Comparison of ENCODE assay signal across 48 mouse cellular contexts in the genomic region with DNA sequence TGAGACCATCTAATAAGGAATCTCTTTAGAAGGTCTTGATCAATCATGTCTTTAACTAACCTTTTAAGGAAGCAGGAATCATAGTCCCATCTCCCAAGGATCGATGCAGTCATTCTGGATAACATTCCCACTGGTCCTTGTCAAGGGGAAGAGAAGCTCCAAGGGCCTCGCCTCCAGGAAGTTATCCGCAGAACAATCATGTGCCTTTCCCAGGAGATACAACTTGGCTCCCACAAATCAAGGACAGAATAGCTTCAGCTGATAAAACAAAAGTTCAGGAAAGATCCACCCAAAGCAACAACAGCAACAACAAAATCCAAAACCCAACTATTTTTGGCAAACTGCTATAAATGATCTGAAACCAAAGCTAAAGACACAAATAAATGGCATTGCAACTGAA. TPM values are rescaled to one million over a fixed set of nuclear protein-coding genes. Genes with fewer than 3 reads are reported as not detected.
"Had no signal": no experiment of that assay in that cellular context is flagged by ENCODE, and none has a peak within 500 bp of the region (broad histone marks: within the 10 kb centered on the region; RNA-seq: fewer than 3 reads in every experiment).

No protein-coding gene starts in this region.

- DNase-seq: heart, postnatal 10 days; heart, postnatal 14 days; heart, postnatal 36 days; heart, postnatal 4 days; kidney, adult 18-20 months; kidney, adult 8-10 months; kidney, adult 9 months; kidney, postnatal 10 days; kidney, postnatal 14 days; kidney, postnatal 25 days; kidney, postnatal 4 days; layer of hippocampus, adult 9-11 months; layer of hippocampus, postnatal 36 days had no signal

- H3K9me3 ChIP-seq: heart, embryonic 13.5 days; heart, embryonic 15.5 days; hindbrain, embryonic 10.5 days; hindbrain, embryonic 12.5 days; hindbrain, embryonic 13.5 days; hindbrain, embryonic 15.5 days; intestine, embryonic 15.5 days; kidney, embryonic 15.5 days had no signal

- H3K4me2 ChIP-seq: heart, embryonic 11.5 days; heart, embryonic 13.5 days; heart, embryonic 15.5 days; hindbrain, embryonic 12.5 days; hindbrain, embryonic 13.5 days; hindbrain, embryonic 14.5 days; hindbrain, embryonic 15.5 days; intestine, embryonic 15.5 days; kidney, embryonic 15.5 days had no signal

- H3K27ac ChIP-seq: heart, embryonic 13.5 days; heart, embryonic 15.5 days; hindbrain, embryonic 10.5 days; hindbrain, embryonic 12.5 days; hindbrain, embryonic 13.5 days; hindbrain, embryonic 14.5 days; hindbrain, embryonic 15.5 days; hindbrain, postnatal 0 days; intestine, embryonic 15.5 days; kidney, embryonic 15.5 days; kidney, postnatal 0 days; layer of hippocampus, adult 2 months; left cerebral cortex, adult 2 months had no signal

- H3K27me3 ChIP-seq: heart, embryonic 13.5 days; heart, embryonic 15.5 days; hindbrain, embryonic 12.5 days; hindbrain, embryonic 13.5 days; hindbrain, embryonic 15.5 days; intestine, embryonic 15.5 days; kidney, embryonic 15.5 days had no signal

- H3K36me3 ChIP-seq: heart, embryonic 13.5 days; heart, embryonic 15.5 days; hindbrain, embryonic 10.5 days; hindbrain, embryonic 12.5 days; hindbrain, embryonic 13.5 days; hindbrain, embryonic 15.5 days; intestine, embryonic 15.5 days; kidney, embryonic 15.5 days had no signal

- ATAC-seq: hindbrain, embryonic 16.5 days; hindbrain, postnatal 0 days; inflammation-experienced regulatory T-cells, adult 6 months; intestine, embryonic 15.5 days; intestine, embryonic 16.5 days; intestine, postnatal 0 days had no signal

- H3K4me3 ChIP-seq: heart, embryonic 13.5 days; heart, embryonic 15.5 days; hindbrain, embryonic 10.5 days; hindbrain, embryonic 12.5 days; hindbrain, embryonic 13.5 days; hindbrain, embryonic 15.5 days; intestine, embryonic 15.5 days; kidney, embryonic 15.5 days; layer of hippocampus, adult 2 months; left cerebral cortex, adult 2 months had no signal

- H3K4me1 ChIP-seq: heart, embryonic 13.5 days; heart, embryonic 15.5 days; hindbrain, embryonic 10.5 days; hindbrain, embryonic 12.5 days; hindbrain, embryonic 13.5 days; hindbrain, embryonic 15.5 days; intestine, embryonic 15.5 days; kidney, embryonic 15.5 days had no signal

- H3K9ac ChIP-seq: heart, embryonic 13.5 days; heart, embryonic 15.5 days; hindbrain, embryonic 12.5 days; hindbrain, embryonic 13.5 days; hindbrain, embryonic 14.5 days; hindbrain, embryonic 15.5 days; intestine, embryonic 15.5 days; kidney, embryonic 15.5 days had no signal

RNA-seq across cellular contexts. Expression of a gene that starts 5.0 kb away (rescaled TPM):
- total RNA-seq: hematopoietic stem cell, adult 5-6 weeks; hindbrain, postnatal 0 days; layer of hippocampus, adult 18-20 months; layer of hippocampus, adult 2 months; layer of hippocampus, adult 8-10 months; layer of hippocampus, postnatal 10 days; layer of hippocampus, postnatal 14 days; layer of hippocampus, postnatal 25 days; layer of hippocampus, postnatal 36 days; left cerebral cortex, adult 18-20 months; left cerebral cortex, adult 2 months; left cerebral cortex, adult 8-10 months had no signal
- polyA plus RNA-seq: heart, embryonic 11.5 days; heart, embryonic 13.5 days; heart, embryonic 14.5 days; hindbrain, embryonic 10.5 days; hindbrain, embryonic 11.5 days; hindbrain, embryonic 12.5 days; hindbrain, embryonic 13.5 days; hindbrain, embryonic 14.5 days; hindbrain, embryonic 15.5 days; hindbrain, embryonic 16.5 days; hindbrain, postnatal 0 days; intestine, embryonic 14.5 days; intestine, embryonic 15.5 days; intestine, embryonic 16.5 days; kidney, embryonic 14.5 days; kidney, embryonic 15.5 days; kidney, embryonic 16.5 days; kidney, postnatal 0 days; large intestine, adult 2 months had no signal

RNA-seq across cellular contexts. Expression of a gene that starts 22.4 kb away (rescaled TPM):
- total RNA-seq: heart, postnatal 10 days; heart, postnatal 14 days; heart, postnatal 25 days; heart, postnatal 36 days; heart, postnatal 4 days; hematopoietic stem cell, adult 5-6 weeks; hindbrain, postnatal 0 days; layer of hippocampus, adult 18-20 months; layer of hippocampus, adult 2 months; layer of hippocampus, adult 8-10 months; layer of hippocampus, postnatal 10 days; layer of hippocampus, postnatal 14 days; layer of hippocampus, postnatal 25 days; layer of hippocampus, postnatal 36 days; left cerebral cortex, adult 18-20 months; left cerebral cortex, adult 2 months; left cerebral cortex, adult 8-10 months had no signal
- polyA plus RNA-seq: heart, embryonic 11.5 days; heart, embryonic 13.5 days; heart, embryonic 14.5 days; heart, embryonic 15.5 days; heart, embryonic 16.5 days; heart, postnatal 0 days; hindbrain, embryonic 10.5 days; hindbrain, embryonic 11.5 days; hindbrain, embryonic 12.5 days; hindbrain, embryonic 13.5 days; hindbrain, embryonic 14.5 days; hindbrain, embryonic 15.5 days; hindbrain, embryonic 16.5 days; hindbrain, postnatal 0 days; inflammation-experienced regulatory T-cells, adult 6 months; intestine, embryonic 14.5 days; intestine, embryonic 15.5 days; intestine, embryonic 16.5 days; intestine, postnatal 0 days; kidney, embryonic 14.5 days; kidney, embryonic 15.5 days; kidney, embryonic 16.5 days; kidney, postnatal 0 days; large intestine, adult 2 months had no signal

RNA-seq across cellular contexts. Expression of a gene that starts 34.5 kb away (rescaled TPM):
- total RNA-seq: heart, postnatal 10 days; heart, postnatal 14 days; heart, postnatal 25 days; heart, postnatal 36 days; heart, postnatal 4 days; hematopoietic stem cell, adult 5-6 weeks; hindbrain, postnatal 0 days; layer of hippocampus, adult 18-20 months; layer of hippocampus, adult 2 months; layer of hippocampus, adult 8-10 months; layer of hippocampus, postnatal 10 days; layer of hippocampus, postnatal 14 days; layer of hippocampus, postnatal 25 days; layer of hippocampus, postnatal 36 days; left cerebral cortex, adult 18-20 months; left cerebral cortex, adult 2 months; left cerebral cortex, adult 8-10 months had no signal
- polyA plus RNA-seq: heart, embryonic 11.5 days; heart, embryonic 13.5 days; heart, embryonic 14.5 days; heart, embryonic 15.5 days; heart, embryonic 16.5 days; heart, postnatal 0 days; hindbrain, embryonic 10.5 days; hindbrain, embryonic 11.5 days; hindbrain, embryonic 12.5 days; hindbrain, embryonic 13.5 days; hindbrain, embryonic 14.5 days; hindbrain, embryonic 15.5 days; hindbrain, embryonic 16.5 days; hindbrain, postnatal 0 days; inflammation-experienced regulatory T-cells, adult 6 months; intestine, embryonic 14.5 days; intestine, embryonic 15.5 days; intestine, embryonic 16.5 days; intestine, postnatal 0 days; kidney, embryonic 14.5 days; kidney, embryonic 15.5 days; kidney, embryonic 16.5 days; kidney, postnatal 0 days; large intestine, adult 2 months had no signal

RNA-seq across cellular contexts. Expression of a gene that starts 55.6 kb away (rescaled TPM):
- total RNA-seq: heart, postnatal 10 days; heart, postnatal 4 days; hindbrain, postnatal 0 days; layer of hippocampus, adult 18-20 months; layer of hippocampus, postnatal 14 days had no signal
- polyA plus RNA-seq: heart, embryonic 11.5 days; heart, embryonic 14.5 days; hindbrain, embryonic 10.5 days; hindbrain, embryonic 11.5 days; hindbrain, embryonic 12.5 days; hindbrain, embryonic 13.5 days; hindbrain, embryonic 14.5 days; hindbrain, embryonic 15.5 days; kidney, embryonic 14.5 days; kidney, embryonic 15.5 days had no signal
